Mouse (Mus musculus) cerebellum, adult 18-20 months (tissue): ENCODE data around the gene Ssr1.

Experiments used
- DNase-seq, 2 experiments: peaks; one replicate each; pipeline ENCODE4 v3.0.0; 2021

Gene Ssr1

DNA sequence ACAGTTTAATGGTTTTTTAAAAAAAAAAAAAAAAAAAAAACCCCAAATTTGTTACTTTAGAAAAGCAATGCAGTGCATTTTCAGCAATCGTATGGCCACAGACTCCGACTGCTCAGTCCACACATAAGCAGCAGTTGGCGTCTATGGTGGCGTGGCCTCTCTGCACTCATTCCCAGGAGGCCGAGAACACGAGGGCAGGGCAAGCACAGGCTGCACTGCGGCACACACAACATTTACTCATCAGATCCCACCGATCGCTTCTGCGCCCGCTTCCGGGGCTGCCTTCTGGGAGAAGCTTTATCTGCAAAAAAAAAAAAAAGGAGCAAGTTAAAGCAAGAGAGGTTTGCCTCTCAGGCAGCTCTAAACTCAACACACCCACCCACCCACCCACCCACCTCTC lies 14.5 kb downstream of the Ssr1 start:
- no peak for DNase-seq

- DNase-seq, result no peak
Observed at GRCm38 (mm10) chr13:37974731-37975130, 19.3 kb downstream of the Ssr1 start.

- DNase-seq, result no peak
Observed at GRCm38 (mm10) chr13:37974036-37974435, 20.0 kb downstream of the Ssr1 start.

- DNase-seq, result no peak
Observed at GRCm38 (mm10) chr13:37970887-37971530, 23.0 kb downstream of the Ssr1 start.

GRCm38 (mm10) chr13:37969988-37970387 lies 24.0 kb downstream of the Ssr1 start:
- DNase-seq, result no peak

DNA sequence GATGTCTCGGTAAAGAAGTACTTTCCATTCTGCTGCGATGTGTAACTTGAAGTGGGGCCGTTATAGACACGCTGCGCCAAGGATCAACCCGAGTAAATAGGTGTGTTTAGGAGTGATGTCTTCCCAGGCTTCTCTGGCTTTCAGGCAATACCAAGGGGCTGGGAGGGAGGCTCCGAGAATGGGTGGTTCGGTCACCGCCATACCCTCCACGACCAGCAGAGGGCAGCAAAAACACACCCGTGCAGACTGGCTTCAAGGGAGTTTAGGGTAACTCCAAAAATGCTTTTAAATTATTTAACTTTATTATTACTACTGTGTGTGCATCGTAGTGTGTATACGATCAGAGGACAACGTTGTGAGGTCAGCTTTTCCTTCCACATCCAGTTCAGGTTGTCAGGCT lies 24.7 kb downstream of the Ssr1 start:
- peak; percentile 82 to 87 for DNase-seq

DNA sequence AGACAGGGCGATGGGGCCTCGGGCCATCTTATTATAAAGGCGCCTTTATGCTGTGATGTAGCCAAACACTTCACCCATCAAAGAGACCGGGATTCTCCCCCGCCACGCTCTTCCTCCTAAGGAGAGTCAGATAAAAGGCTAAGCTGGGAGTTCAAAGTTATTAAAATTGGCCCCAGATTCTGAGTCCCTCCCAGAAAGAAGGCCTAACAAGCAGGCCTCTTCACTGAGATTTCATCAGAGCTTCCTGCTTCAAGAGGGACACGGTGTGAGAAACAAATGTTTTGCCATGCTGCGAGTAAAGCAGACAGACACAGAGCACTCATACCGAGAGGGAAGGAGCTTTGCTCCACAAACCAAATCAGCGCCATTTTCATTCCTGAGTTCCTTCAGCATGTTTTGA lies 26.5 kb downstream of the Ssr1 start:
- DNase-seq, result no peak

DNA sequence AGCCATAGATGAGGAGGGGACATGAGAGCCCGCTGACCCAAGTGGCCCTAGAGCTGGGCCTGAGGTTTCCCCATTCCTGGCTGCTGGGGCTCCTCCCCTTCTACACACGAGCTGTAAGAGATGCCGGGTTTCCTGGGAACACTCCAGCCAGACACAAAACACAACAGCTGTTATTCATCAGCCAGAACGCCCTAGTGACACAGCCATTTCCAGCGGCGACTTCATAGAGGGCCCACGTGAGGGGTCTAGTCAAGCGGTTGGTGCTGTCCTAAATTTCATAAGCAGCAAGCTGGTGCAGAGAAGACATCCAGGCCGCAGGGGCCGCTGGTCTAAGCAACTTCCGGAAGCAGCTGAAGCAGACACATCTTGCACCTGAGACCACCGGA lies 27.0 kb downstream of the Ssr1 start:
- DNase-seq, result no peak

DNA sequence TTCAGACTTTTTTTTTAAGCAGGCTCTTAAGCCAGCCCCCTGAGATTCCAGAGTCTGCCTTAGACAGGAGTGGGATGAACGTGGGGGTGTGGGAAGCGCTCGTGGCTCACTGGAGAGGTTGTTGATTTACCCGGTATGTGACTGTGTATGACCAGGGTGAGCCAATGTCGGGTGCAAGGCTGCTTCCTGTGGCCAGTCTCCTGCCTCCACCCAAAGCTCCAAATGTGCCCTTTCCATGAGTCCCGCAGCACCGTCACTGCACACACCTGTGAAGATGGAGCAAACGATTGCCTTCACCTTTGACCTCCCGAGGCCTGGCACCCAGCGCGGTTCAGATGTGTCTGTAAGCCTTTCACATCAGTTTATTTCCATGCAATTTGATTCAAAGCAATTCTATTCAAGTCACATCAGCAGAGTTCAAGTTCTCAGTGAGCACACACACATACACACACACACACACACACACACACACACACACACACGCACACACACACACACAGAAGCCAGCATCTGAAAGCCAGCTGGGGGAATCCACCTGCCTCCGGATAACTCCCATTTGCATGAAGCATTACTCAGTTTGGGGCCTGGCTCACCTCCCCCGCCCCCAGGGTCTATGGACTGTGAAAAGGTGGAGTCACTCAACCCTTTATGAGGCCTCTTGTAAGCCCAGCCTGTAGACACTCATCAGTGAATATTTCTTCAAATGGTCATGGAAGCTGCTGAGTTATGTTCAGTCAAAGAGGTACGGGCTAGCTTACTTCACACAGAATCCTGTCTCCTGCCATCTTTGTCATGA lies 27.6 kb downstream of the Ssr1 start:
- DNase-seq, result no peak

DNA sequence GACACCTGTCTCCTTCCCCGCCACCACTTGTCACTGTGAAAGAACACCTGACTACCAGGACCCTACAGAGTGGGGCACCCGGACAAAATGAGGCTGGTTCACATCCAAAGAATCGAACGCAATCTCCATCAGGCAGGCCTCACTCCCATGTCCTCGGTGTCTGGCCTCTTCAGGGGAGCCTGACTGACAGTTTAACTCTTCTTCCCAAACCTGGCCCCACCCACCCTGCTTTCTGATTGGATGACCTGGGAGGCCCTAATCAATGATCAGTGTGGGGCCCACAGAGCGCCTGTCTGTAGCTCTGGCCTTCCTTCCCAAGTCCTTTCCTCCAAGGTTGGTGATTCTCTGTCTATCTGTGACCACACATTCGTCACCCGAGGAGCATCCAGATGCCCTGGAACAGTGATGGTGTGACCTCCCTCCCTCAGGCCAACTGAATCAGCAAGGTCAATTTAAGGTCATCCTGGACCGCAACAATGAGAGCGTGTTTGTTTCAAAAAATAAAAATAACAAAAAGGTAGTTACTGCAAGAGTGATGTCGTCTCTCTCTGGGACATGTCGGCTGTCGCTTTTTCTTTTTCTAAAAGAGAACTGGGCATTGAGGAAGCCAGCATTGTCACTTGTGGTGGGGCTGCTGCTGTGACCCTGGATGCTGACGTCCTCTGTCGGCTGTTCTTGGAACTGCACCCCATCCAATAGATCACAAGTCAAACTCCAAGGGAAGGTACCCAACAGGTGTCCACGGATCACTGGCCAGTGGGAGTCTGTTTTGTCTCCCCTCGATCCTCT lies 28.7 kb downstream of the Ssr1 start:
- DNase-seq, result no peak

DNA sequence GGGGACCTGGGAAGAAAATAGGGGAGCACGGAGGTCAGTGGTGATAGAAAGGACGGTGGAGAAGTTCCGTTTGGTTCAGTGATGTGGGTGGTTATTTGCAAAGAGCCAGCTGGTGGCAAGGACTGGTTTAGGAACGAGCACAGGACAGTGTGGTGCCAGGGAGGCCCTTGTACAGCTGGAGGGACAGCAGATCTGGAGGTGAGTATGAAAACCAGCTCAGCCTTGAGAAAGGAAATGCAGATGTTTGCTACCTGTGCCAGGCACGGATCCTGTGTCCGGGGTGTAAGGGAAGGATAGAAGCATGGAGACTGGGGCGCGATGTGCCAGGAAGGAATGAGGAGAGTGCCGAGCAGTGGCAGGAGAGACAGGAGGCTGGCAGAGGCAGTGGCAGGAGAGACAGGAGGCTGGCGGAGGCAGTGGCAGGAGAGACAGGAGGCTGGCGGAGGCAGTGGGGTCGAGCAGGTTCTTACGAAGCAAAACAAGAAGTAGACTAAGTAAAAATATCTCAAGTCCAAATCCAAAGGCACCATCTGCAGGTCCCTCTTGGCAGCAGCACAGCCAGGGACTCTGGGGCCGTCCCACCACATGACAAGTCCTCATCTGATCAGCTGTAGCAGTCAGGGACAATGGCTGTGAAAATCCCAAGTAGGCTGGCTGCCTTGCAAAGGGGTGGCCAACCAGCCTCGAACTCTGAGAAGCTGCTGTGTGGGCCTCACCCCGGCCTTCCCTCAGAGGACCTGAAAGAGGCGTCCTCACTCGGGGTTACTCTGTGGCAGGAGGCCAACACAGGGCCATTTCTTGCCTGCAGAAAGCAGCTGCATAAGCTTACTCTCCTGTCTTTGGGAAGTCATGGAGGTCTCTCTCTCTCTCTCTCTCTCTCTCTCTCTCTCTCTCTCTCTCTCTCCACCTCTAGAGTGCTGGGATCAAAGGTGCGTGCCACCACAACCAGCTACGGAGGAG lies 29.6 kb downstream of the Ssr1 start:
- no peak for DNase-seq

DNA sequence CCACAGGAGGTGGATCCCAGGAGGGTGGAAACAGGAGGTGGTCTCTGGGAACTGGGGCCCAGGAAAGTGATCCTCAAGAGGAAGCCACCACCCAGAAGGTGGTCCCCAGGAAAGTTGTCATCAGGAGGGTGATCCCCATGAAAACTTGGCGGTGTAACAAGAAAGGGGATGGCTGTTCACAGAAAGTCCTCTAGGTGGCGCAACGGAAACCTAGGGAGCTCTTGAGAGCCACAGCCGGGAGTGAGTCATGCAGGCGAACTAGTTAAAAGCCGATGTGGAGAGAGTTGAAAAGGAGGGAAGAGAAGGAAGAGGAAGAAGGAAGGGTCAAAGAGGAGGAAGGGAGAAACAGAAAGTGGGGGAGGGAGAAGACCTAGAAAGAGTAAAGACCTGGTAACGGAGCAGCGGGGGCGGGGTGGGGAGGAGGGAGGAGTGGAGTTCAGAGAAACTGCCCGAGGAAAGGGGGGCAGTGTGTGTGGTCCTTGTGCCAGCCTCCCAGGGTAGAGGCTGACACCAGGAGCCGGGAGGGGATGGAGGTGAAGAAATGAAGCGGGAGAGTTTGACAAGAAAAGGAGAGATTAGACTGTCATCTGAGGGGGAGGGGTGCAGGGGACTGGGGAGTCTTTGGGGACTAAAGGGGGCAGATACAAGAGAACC lies 30.5 kb downstream of the Ssr1 start:
- DNase-seq, result peak; percentile 65 to 67

- DNase-seq, result no peak
Observed at GRCm38 (mm10) chr13:37962541-37962940, 31.5 kb downstream of the Ssr1 start.

DNA sequence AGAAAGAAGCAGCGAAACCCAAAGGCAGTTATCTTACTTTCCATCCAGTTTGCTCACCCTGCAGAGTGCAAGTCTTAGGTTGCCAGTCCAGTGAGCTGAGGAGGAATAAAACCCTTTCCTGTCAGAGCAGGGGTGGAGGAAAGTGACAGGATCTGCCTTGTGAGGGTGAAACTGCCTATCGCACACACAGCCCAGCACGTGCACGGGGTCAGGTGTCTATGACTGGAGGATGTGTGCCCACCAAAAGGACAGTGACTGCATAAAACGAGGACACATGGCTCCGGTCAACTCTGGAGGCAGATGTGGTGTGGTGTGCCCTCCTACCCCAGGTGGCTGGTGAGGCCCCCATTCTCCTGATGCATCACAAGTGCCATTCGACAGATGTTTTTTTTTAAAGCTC lies 34.1 kb downstream of the Ssr1 start:
- DNase-seq, result no peak

DNA sequence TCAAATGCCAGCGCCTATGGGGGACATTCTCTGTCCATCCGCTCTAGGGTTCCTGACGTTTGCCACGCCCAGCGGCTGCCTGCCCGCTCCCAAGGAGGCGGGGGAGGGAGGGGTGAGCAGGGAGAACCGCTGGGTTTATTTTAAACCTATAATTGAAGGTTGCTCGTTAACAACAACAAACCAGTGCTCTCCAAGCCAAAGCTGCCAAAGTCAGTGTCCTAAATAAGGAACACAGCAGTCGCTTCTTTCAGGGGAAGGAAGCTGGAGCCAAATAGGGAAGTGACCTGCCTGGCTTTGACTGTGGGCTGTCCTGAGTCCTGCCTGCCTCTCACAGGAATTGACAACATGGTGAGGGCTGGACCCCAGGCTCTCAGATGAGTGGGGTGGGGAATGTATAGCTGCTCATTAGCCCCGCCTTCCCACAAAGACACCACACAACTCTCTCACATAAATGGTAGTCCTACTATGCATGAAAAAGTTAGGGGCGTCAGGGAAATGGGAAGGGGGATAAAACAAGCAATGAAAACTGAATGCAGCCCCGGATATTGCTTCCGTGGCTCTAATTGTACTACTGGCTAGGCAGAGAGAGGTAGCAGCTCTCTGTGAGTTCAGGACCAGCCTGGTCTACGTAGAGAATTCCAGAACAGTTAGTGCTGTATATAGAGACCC lies 34.6 kb downstream of the Ssr1 start:
- DNase-seq, result no peak

DNA sequence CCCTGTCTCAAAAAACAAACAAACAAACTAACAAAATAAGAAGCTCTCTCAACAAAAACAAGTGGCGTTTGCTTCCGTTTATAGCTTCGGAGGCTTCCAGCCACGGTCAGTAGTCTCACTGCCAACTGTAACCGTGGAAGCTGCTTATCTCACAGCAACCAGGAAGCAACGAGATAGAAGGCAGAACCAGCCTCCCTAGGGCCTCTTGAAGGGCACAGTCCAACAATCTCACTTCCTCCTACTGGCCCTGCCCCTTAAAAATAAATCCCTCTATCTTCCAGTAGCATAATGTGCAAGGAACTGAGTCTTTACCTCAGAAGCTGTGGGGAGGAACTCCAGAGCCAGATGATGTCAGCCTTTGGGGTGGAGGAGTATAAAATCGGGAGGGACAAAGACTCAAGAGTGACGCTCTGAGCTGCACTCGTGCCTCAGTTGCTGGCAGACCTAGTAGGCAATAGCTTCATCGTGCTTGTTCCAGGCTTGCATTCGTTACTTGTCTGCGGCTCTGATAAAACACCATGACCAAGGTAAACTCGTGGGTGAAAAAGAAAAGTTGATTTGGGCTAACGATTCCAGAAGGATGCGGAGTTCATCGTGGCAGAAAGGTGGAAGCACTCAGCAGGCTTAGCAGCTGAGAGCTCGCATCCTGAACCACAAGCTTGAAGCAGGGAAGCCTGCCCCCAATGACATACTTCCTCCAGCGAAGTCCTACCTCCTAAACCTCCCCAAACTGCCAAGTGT lies 35.3 kb downstream of the Ssr1 start:
- DNase-seq, result no peak

DNA sequence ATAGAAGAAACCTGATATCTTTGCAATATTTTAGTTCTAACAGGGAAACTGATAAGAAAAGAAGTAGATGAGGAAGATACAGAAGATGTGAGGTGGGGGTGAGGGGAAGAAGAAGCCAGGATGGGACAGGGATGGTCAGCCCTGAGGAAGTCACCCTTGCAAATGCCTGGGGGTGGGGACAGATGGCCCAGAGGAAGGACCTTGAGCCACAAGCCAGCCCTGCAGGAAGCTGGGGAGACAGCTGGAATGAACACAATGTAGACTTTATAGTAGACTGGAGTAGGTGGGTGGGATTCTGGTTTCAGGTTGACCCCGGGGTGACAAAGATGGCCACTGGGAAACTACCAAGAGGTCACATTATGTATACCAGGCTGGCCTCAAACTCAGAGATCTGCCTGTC lies 39.7 kb downstream of the Ssr1 start:
- DNase-seq, result no peak

DNA sequence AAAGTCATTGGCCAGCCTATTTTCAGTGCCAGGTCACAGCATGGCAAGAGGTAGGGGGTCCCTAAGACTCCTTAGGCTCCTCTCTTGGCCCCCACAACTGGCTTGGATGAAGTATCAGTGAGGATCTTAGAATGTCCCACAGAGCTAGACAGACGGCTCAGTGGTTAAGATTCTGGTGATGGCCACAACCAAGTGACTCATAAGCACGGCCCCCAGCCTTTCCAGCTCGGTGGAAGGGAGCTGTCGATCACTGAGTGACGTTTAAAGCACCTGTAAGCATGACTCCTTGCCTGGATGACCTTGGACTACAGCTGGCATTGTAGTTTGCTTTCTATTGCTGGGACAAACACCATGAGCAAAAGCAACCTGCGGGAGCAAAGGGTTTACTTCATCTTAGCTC lies 41.0 kb downstream of the Ssr1 start:
- DNase-seq, result no peak

DNA sequence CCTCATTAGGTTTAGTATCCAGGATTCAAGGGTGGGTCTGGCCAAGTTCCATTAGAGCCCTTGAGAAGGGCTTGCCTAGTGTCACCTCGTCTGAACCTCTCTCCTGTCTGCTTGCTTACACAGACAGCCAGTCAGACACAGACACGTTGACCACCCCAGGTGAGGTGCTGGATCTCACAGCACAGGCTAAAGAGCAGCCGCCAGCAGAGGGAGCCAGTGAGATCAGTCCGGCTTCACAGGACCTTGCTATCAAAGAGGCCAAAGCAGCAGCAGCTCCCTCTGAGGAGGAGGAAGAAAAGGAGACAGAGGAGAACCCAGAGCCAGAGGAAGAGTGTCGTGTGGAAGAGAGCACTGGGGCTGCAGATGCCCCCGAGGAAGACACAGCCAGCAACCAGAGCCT lies 47.3 kb downstream of the Ssr1 start:
- DNase-seq, result peak; percentile 76 to 78

DNA sequence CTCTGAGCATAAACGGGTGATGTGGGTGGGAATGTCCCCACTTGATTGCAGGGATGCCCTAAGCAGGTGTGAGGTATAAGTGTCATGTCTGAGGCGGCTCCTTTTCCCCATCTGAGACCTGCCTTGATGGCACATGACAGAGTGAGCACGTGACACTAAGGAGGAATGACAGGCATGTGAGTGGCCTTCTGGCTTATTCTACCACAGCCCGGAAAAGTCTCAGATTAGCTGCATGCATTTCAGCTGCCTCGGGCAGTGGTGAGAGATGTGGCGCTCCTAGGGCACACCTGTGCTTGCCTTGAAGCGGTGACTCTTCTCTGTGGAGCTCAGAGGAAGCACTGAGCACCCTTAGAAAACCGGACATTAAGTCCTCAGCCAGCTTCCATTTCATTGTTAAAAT lies 48.6 kb downstream of the Ssr1 start:
- DNase-seq, result no peak

GRCm38 (mm10) chr13:37944306-37944705 lies 49.7 kb downstream of the Ssr1 start:
- no peak for DNase-seq
